Mouse (Mus musculus) limb, embryonic 13.5 days (tissue): ENCODE data around the gene Mbd6. TPM values are rescaled to one million over a fixed set of nuclear protein-coding genes. Genes with fewer than 3 reads are reported as not detected.
"Not testable (repeated sequence)": the region's sequence is repeated elsewhere in the genome, so short reads cannot be mapped to it uniquely, and the experiment has no call there.

ENCODE experiments used
- ATAC-seq: fragments of 200-750 bp; cut with Nextera tagmentation; 2 replicates; pipeline ENCODE4 v1.8.0; 2017; ENCODE audit warnings: low read depth, moderate number of reproducible peaks, moderate TSS enrichment; ENCODE audit not compliant: low FRiP score
- H3K27ac ChIP-seq: fragments of 300-500 bp; sonication (generic); 2 replicates; pipeline ENCODE4 v1.5.1; 2015; ENCODE audit warnings: inconsistent platforms, mild to moderate bottlenecking, moderate library complexity
- H3K27me3 ChIP-seq: fragments of 300-500 bp; sonication (generic); 2 replicates; pipeline ENCODE4 v1.6.1; 2015; ENCODE audit warnings: mild to moderate bottlenecking, inconsistent platforms
- H3K36me3 ChIP-seq: fragments of 300-500 bp; sonication (generic); 2 replicates; pipeline ENCODE4 v1.6.1; 2015; ENCODE audit warnings: inconsistent platforms, mild to moderate bottlenecking, moderate library complexity
- H3K4me1 ChIP-seq: fragments of 300-500 bp; sonication (generic); 2 replicates; pipeline ENCODE4 v1.6.1; 2015; ENCODE audit warnings: inconsistent platforms
- H3K4me2 ChIP-seq: fragments of 300-500 bp; sonication (generic); replicated peaks from 2 replicates; pipeline ENCODE4 v1.6.1; 2015; ENCODE audit warnings: inconsistent platforms, mild to moderate bottlenecking, moderate library complexity
- H3K4me3 ChIP-seq: fragments of 300-500 bp; sonication (generic); 2 replicates; pipeline ENCODE4 v1.5.1; 2015; ENCODE audit warnings: moderate library complexity, mild to moderate bottlenecking, inconsistent platforms
- H3K9ac ChIP-seq: fragments of 300-500 bp; sonication (generic); 2 replicates; pipeline ENCODE4 v1.6.1; 2015; ENCODE audit warnings: mild to moderate bottlenecking, inconsistent platforms
- H3K9me3 ChIP-seq: fragments of 300-500 bp; sonication (generic); 2 replicates; pipeline ENCODE4 v1.6.1; 2016; ENCODE audit warnings: inconsistent platforms
- WGBS: fragments of 180-500 bp; shearing (Covaris S2); methylation state at CpG from one replicate; pipeline ENCODE4 v1.1.7; 2015; 5-methylcytosine and 5-hydroxymethylcytosine counted together
- polyA plus RNA-seq: library from polyadenylated mRNA; unstranded; fragments of >200 nt; fragmentation: Nextera tagmentation; extraction: Ambion mirVana; gene quantifications from 2 replicates; pipeline ENCODE4 v1.2.1, GENCODE M21; 2015

Mbd6 gene
- polyA plus RNA-seq, 1 experiment from 2014 or later = 15.0 TPM

- peaks cover 60% of the 10 kb centered on the region for H3K27me3 ChIP-seq
- no peaks in the 10 kb centered on the region for H3K36me3 ChIP-seq
- H3K9me3 ChIP-seq = no peaks in the 10 kb centered on the region
- H3K9ac ChIP-seq = no peak overlapping the region
- no peak overlapping the region for H3K4me3 ChIP-seq
- ATAC-seq = no peak
- H3K4me2 ChIP-seq = no peak overlapping the region; the same call in 1 of the 2 replicates
- H3K27ac ChIP-seq = no peak overlapping the region
- WGBS = 7% methylated on average over 7 of the region's 7 CpGs
- peaks cover 16% of the 10 kb centered on the region for H3K4me1 ChIP-seq
These were observed 35.7 kb upstream of the Mbd6 start for GRCm38 (mm10) chr10:127324495-127324894.

GRCm38 (mm10) chr10:127323131-127323855 is 34.5 kb upstream of the Mbd6 start:
- no peak for ATAC-seq
- Histone ChIP-seq H3K4me2 (no peak overlapping the region), H3K36me3 (no peaks in the 10 kb centered on the region), H3K9me3 (no peaks in the 10 kb centered on the region), H3K27me3 (peaks cover 50% of the 10 kb centered on the region), H3K27ac (no peak overlapping the region), H3K9ac (no peak overlapping the region), H3K4me3 (no peak overlapping the region), H3K4me1 (peaks cover 16% of the 10 kb centered on the region)
- WGBS = 75% methylated on average over 17 of the region's 17 CpGs

GRCm38 (mm10) chr10:127322669-127323068 is 33.9 kb upstream of the Mbd6 start:
- 78% methylated on average over 4 of the region's 4 CpGs for WGBS
- ATAC-seq = no peak
- Histone ChIP-seq H3K4me2 (no peak overlapping the region), H3K4me1 (peaks cover 16% of the 10 kb centered on the region), H3K9ac (no peak overlapping the region), H3K27ac (no peak overlapping the region), H3K9me3 (no peaks in the 10 kb centered on the region), H3K4me3 (no peak overlapping the region), H3K36me3 (no peaks in the 10 kb centered on the region), H3K27me3 (peaks cover 44% of the 10 kb centered on the region)

GRCm38 (mm10) chr10:127322178-127322577 is 33.4 kb upstream of the Mbd6 start:
- no peak overlapping the region for H3K4me2 ChIP-seq
- no peaks in the 10 kb centered on the region for H3K36me3 ChIP-seq
- ATAC-seq = no peak
- peaks cover 16% of the 10 kb centered on the region for H3K4me1 ChIP-seq
- WGBS = 69% methylated on average over 13 of the region's 13 CpGs
- H3K27me3 ChIP-seq = peaks cover 39% of the 10 kb centered on the region
- no peak overlapping the region for H3K4me3 ChIP-seq
- no peak overlapping the region for H3K9ac ChIP-seq
- H3K9me3 ChIP-seq = no peaks in the 10 kb centered on the region
- no peak overlapping the region for H3K27ac ChIP-seq

GRCm38 (mm10) chr10:127321621-127322020 is 32.8 kb upstream of the Mbd6 start, which contains the start of gene Arhgap9:
Gene Arhgap9 (plus strand): TSS chr10:127321964.
- no peak within 1 kb of the TSS for H3K4me3 ChIP-seq
- no peak within 1 kb of the TSS for H3K4me2 ChIP-seq
- H3K4me1 ChIP-seq = peaks cover 12% of the 10 kb centered on the region
- no peak within 1 kb of the TSS for H3K9ac ChIP-seq
- H3K27me3 ChIP-seq = peaks cover 34% of the 10 kb centered on the region
- no peaks in the 10 kb centered on the region for H3K9me3 ChIP-seq
- ATAC-seq = no peak
- WGBS = 68% methylated on average over 3 of the region's 3 CpGs
- no peaks in the 10 kb centered on the region for H3K36me3 ChIP-seq
- no peak within 1 kb of the TSS for H3K27ac ChIP-seq

- no peak overlapping the region for H3K4me3 ChIP-seq
- H3K9ac ChIP-seq = no peak overlapping the region
- no peaks in the 10 kb centered on the region for H3K4me1 ChIP-seq
- H3K27ac ChIP-seq = no peak overlapping the region
- peaks cover 18% of the 10 kb centered on the region for H3K27me3 ChIP-seq
- 73% methylated on average over 7 of the region's 7 CpGs for WGBS
- H3K9me3 ChIP-seq = no peaks in the 10 kb centered on the region
- no peak overlapping the region for H3K4me2 ChIP-seq
- H3K36me3 ChIP-seq = no peaks in the 10 kb centered on the region
- no peak for ATAC-seq
These were observed 31.2 kb upstream of the Mbd6 start for GRCm38 (mm10) chr10:127319969-127320368.

GRCm38 (mm10) chr10:127318009-127318408 is 29.2 kb upstream of the Mbd6 start:
- no peak overlapping the region for H3K27ac ChIP-seq
- no peak overlapping the region for H3K4me3 ChIP-seq
- no peak for ATAC-seq
- H3K9ac ChIP-seq = no peak overlapping the region; the same call in 1 of the 2 replicates
- no peak overlapping the region for H3K4me2 ChIP-seq
- no peaks in the 10 kb centered on the region for H3K36me3 ChIP-seq
- H3K27me3 ChIP-seq = peaks cover 10% of the 10 kb centered on the region; the same call in 1 of the 2 replicates
- no peaks in the 10 kb centered on the region for H3K4me1 ChIP-seq
- 45% methylated on average over 4 of the region's 4 CpGs for WGBS
- H3K9me3 ChIP-seq = no peaks in the 10 kb centered on the region

- H3K4me3 ChIP-seq = no peak overlapping the region
- no peak overlapping the region for H3K27ac ChIP-seq
- no peaks in the 10 kb centered on the region for H3K36me3 ChIP-seq
- 87% methylated on average over 2 of the region's 2 CpGs for WGBS
- H3K4me2 ChIP-seq = no peak overlapping the region
- H3K4me1 ChIP-seq = no peaks in the 10 kb centered on the region
- no peak for ATAC-seq
- no peaks in the 10 kb centered on the region for H3K9me3 ChIP-seq
- no peak overlapping the region for H3K9ac ChIP-seq
- peaks cover 4% of the 10 kb centered on the region; the same call in 1 of the 2 replicates for H3K27me3 ChIP-seq
These were observed 28.5 kb upstream of the Mbd6 start for GRCm38 (mm10) chr10:127317277-127317676.

- H3K27ac ChIP-seq, H3K9ac ChIP-seq, ATAC-seq, H3K9me3 ChIP-seq, H3K27me3 ChIP-seq, H3K4me3 ChIP-seq, H3K36me3 ChIP-seq, H3K4me2 ChIP-seq: not testable (repeated sequence)
- H3K4me1 ChIP-seq = peaks cover 10% of the 10 kb centered on the region
- WGBS = 83% methylated on average over 1 of the region's 1 CpGs
These were observed 26.1 kb upstream of the Mbd6 start for GRCm38 (mm10) chr10:127314950-127315349.

- H3K4me3 ChIP-seq, H3K36me3 ChIP-seq, H3K9ac ChIP-seq, ATAC-seq, H3K27me3 ChIP-seq, H3K9me3 ChIP-seq, H3K4me2 ChIP-seq, H3K27ac ChIP-seq: not testable (repeated sequence)
- 86% methylated on average over 5 of the region's 5 CpGs for WGBS
- peaks cover 10% of the 10 kb centered on the region for H3K4me1 ChIP-seq
These were observed 24.7 kb upstream of the Mbd6 start for GRCm38 (mm10) chr10:127313516-127313915.

- H3K4me1 ChIP-seq = peaks cover 10% of the 10 kb centered on the region
These were observed 24.0 kb upstream of the Mbd6 start for GRCm38 (mm10) chr10:127312858-127313257.

GRCm38 (mm10) chr10:127312356-127312676 is 23.5 kb upstream of the Mbd6 start:
- peaks cover 20% of the 10 kb centered on the region for H3K36me3 ChIP-seq
- peak overlapping the region; percentile 74 for H3K4me3 ChIP-seq
- peak; percentile 38; the same call in 1 of the 2 replicates for ATAC-seq
- peak overlapping the region; percentile 83 for H3K4me2 ChIP-seq
- peak overlapping the region; percentile 33; the same call in 1 of the 2 replicates for H3K27ac ChIP-seq
- H3K4me1 ChIP-seq = peaks cover 10% of the 10 kb centered on the region
- H3K9me3 ChIP-seq = no peaks in the 10 kb centered on the region
- WGBS = 3% methylated on average over 4 of the region's 4 CpGs
- peak overlapping the region; percentile 79; the same call in 1 of the 2 replicates for H3K9ac ChIP-seq
- no peaks in the 10 kb centered on the region for H3K27me3 ChIP-seq

More at GRCm38 (mm10) chr10:127312858-127313257, 24.0 kb upstream of the Mbd6 start:
- ATAC-seq = no peak
- no peak overlapping the region for H3K27ac ChIP-seq
- no peak overlapping the region for H3K4me2 ChIP-seq
- no peaks in the 10 kb centered on the region for H3K27me3 ChIP-seq
- H3K9me3 ChIP-seq = no peaks in the 10 kb centered on the region
- H3K4me3 ChIP-seq = no peak overlapping the region
- peaks cover 15% of the 10 kb centered on the region for H3K36me3 ChIP-seq
- WGBS = 82% methylated on average over 4 of the region's 4 CpGs
- H3K9ac ChIP-seq = no peak overlapping the region
